8 mouse cellular contexts compared by ENCODE assay signal in the genomic region with DNA sequence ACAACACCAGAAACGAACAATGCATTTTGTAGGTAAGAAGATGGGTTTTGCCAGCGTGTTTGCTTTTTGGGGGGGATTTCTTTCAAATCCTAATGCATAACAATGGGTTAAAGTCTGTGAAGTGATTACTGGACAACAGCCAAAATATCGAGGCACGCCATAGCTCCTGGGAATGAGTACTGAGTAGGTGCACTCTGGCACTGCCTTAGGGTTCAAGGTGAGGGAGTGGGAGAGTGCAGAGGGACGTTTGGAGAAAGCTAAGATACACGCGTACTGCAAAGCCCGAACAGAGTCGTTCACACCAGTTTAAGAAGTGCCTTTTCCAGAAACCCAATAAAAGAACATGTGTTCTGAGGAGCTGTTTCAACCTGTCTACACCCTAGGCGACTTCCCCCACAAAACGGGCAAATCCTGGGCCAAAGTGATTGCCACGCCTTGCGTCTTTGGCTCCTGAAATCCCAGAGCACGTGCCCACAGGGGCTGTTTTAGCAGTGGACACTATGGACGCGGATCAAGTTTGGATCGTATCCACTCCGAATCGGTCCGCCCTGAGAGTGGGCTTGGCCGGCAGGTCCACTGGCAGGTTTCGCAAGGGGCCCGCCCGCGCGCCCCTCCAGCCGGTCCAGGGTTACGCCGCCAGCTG. TPM values are rescaled to one million over a fixed set of nuclear protein-coding genes. Genes with fewer than 3 reads are reported as not detected.
DNase-seq lines count a peak whose midpoint lies in the region; ATAC-seq and TF ChIP-seq lines count a peak whose summit lies in the region.

No protein-coding gene starts in this region.

- peaks cover 3% of the 10 kb centered on the region for H3K36me3 ChIP-seq in G1E (replicated peaks)
- no peaks in the 10 kb centered on the region for H3K36me3 ChIP-seq in hindbrain, embryonic 10.5 days
- H3K36me3 ChIP-seq in midbrain, embryonic 12.5 days, result no peaks in the 10 kb centered on the region

- no peak for TF ChIP-seq CTCF in G1E (IDR thresholded peaks at IDR 0.05; ENCODE audit: low read depth, low read length)

- peak overlapping the region; percentile 52 for H3K9ac ChIP-seq in midbrain, embryonic 12.5 days (replicated peaks)

- H3K4me3 ChIP-seq in G1E (ENCODE audit: low read depth, low read length), result peak overlapping the region; percentile 93
- H3K4me3 ChIP-seq in hindbrain, embryonic 10.5 days, result peak overlapping the region; percentile 83
- peak overlapping the region; percentile 61 for H3K4me3 ChIP-seq in midbrain, embryonic 12.5 days

- no peak for ATAC-seq in G1E (ENCODE audit: extremely low read depth, insufficient number of reproducible peaks, low FRiP score, poor library complexity, severe bottlenecking)
- ATAC-seq in midbrain, embryonic 12.5 days (ENCODE audit: low FRiP score, low read depth), result no peak

- no peaks in the 10 kb centered on the region for H3K9me3 ChIP-seq in G1E (replicated peaks)
- no peaks in the 10 kb centered on the region for H3K9me3 ChIP-seq in hindbrain, embryonic 10.5 days
- H3K9me3 ChIP-seq in midbrain, embryonic 12.5 days, result no peaks in the 10 kb centered on the region

- peak overlapping the region; percentile 95 for H3K27ac ChIP-seq in hindbrain, embryonic 10.5 days
- H3K27ac ChIP-seq in midbrain, embryonic 12.5 days (replicated peaks), result peak overlapping the region; percentile 95

- DNase-seq in layer of hippocampus, adult 9-10 months (ENCODE audit: low spot score), result peak; percentile 24
- no peak for DNase-seq in layer of hippocampus, adult 9-11 months
- no peak for DNase-seq in G1E (ENCODE audit: low spot score)
- DNase-seq in c-Kit-positive CD71-negative TER-119-negative erythroid progenitor cells, embryonic 14.5 days (ENCODE audit: low read depth), result peak; percentile 26
- no peak for DNase-seq in hindbrain, embryonic 10.5 days (ENCODE audit: low spot score)
- no peak for DNase-seq in thymus, adult 18-20 months
- DNase-seq in Muller cell, postnatal 12 days (ENCODE audit: inconsistent ontology term), result no peak

- 1% methylated on average over 26 of the region's 29 CpGs for WGBS in hindbrain, embryonic 10.5 days
- under 1% methylated on average over 24 of the region's 29 CpGs for WGBS in midbrain, embryonic 12.5 days

- peaks cover 34% of the 10 kb centered on the region for H3K4me1 ChIP-seq in G1E (ENCODE audit: insufficient read depth, low read depth, low read length)
- peaks cover 24% of the 10 kb centered on the region for H3K4me1 ChIP-seq in hindbrain, embryonic 10.5 days (replicated peaks)
- peaks cover 18% of the 10 kb centered on the region; the same call in 1 of the 2 replicates for H3K4me1 ChIP-seq in midbrain, embryonic 12.5 days

- peaks cover under 1% of the 10 kb centered on the region; the same call in 1 of the 2 replicates for H3K27me3 ChIP-seq in G1E (ENCODE audit: insufficient read depth, low read length)
- H3K27me3 ChIP-seq in hindbrain, embryonic 10.5 days (ENCODE audit: insufficient read depth, poor library complexity, severe bottlenecking), result peaks cover 36% of the 10 kb centered on the region
- peaks cover 16% of the 10 kb centered on the region for H3K27me3 ChIP-seq in midbrain, embryonic 12.5 days

- peak overlapping the region; percentile 77 for H3K4me2 ChIP-seq in midbrain, embryonic 12.5 days (replicated peaks)

RNA-seq across cellular contexts. Expression of a gene that starts 0.9 kb away (rescaled TPM):
- 17.6 and 30.8 TPM in 2 replicates for total RNA-seq in G1E (2014; fragmentation: Nextera tagmentation)
- total RNA-seq in G1E (2017), result 8.4 and 9.2 TPM in 2 replicates
- 21.4 and 22.2 TPM in 2 replicates for polyA plus RNA-seq in G1E (2012)
- 31.8 and 32.1 TPM in 2 replicates for polyA plus RNA-seq in hindbrain, embryonic 10.5 days (2016; fragmentation: Nextera tagmentation; extraction: Ambion mirVana)
- 31.6 and 42.2 TPM in 2 replicates for polyA plus RNA-seq in midbrain, embryonic 12.5 days (2016; fragmentation: Nextera tagmentation; extraction: Ambion mirVana)

Comparison
In these comparisons a context has a peak if more than half of its experiments do, and no peak if none do; other contexts are left out.
1. DNase-seq: peak in layer of hippocampus, adult 9-10 months (single experiment) and c-Kit-positive CD71-negative TER-119-negative erythroid progenitor cells, embryonic 14.5 days (single experiment); none in layer of hippocampus, adult 9-11 months (single experiment), G1E (single experiment), hindbrain, embryonic 10.5 days (single experiment), thymus, adult 18-20 months (0 of 2) and Muller cell, postnatal 12 days (single experiment).
2. Peak in every context shown above with its lines, with median percentiles within 50 percentile points of each other: H3K4me3 ChIP-seq.